Mouse (Mus musculus): Measurements from ENCODE around the gene Atad5. TPM values are rescaled to one million over a fixed set of nuclear protein-coding genes. Genes with fewer than 3 reads are reported as not detected.
"Not testable (repeated sequence)": the region's sequence is repeated elsewhere in the genome, so short reads cannot be mapped to it uniquely, and the experiment has no call there.

The Atad5 gene
- total and polyA plus RNA-seq, 2 experiments from 2014 or later, result 3.2 to 10.6 TPM

DNA sequence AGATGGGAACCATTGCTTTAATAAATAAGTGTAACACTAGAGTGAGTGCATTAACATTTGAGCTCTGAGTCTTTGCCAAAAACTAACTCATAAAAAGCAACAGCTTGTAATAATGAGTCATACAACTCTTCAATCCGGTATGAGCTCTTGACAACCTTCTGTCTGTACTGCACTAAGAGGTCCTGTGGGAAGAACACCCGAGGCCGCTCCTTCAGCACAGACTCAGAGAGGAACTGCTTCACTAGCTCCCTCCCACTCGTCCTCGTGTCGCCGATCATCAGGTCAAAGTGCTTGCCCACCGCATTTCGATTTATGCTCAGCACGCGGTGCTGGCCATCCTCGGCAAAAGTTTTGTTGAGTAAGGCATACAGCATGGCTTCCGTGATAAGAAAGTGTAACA is 47.6 kb downstream of the Atad5 start:
- H3K9me3 ChIP-seq (ENCODE audit: low read length), result no peaks in the 10 kb centered on the region
- DNase-seq (no peak), ATAC-seq (no peak)
- no peak overlapping the region for H3K4me3 ChIP-seq (ENCODE audit: low read depth, low read length)
- no peak for TF ChIP-seq CTCF (IDR thresholded peaks at IDR 0.05; ENCODE audit: low read depth)
- H3K27me3 ChIP-seq (ENCODE audit: insufficient read depth, low read length), result no peaks in the 10 kb centered on the region
- WGBS, result 85% methylated on average over 13 of the region's 13 CpGs
- H3K9ac ChIP-seq, result no peak overlapping the region
- H3K27ac ChIP-seq (ENCODE audit: low read depth, low read length), result no peak overlapping the region
- H3K4me2 ChIP-seq (ENCODE audit: low read depth), result no peak overlapping the region
- H3K4me1 ChIP-seq (ENCODE audit: insufficient read depth), result no peaks in the 10 kb centered on the region
- peaks cover 25% of the 10 kb centered on the region for H3K36me3 ChIP-seq (ENCODE audit: insufficient read depth)

DNA sequence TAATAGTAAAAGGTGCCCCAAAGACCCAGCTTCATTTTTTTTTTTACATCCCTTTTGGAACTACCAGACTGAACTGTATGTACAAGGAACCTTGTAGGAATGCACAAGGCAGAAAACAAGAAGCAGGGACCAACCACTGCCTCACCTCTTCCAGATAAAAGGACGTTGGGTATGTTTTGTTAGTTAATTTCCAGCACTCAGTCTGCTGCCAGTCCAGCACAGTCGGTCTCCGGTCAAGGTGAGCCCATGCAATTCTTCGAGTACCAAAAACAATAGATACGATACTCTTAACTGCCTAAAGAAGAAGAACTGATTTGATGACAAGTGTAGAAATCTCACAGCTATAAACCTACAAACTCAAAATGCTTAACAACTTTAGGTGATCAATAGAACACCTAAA is 48.6 kb downstream of the Atad5 start:
- Histone ChIP-seq H3K9me3 (ENCODE audit: low read length) (no peaks in the 10 kb centered on the region), H3K27me3 (ENCODE audit: insufficient read depth, low read length) (no peaks in the 10 kb centered on the region), H3K9ac (no peak overlapping the region), H3K27ac (ENCODE audit: low read depth, low read length) (no peak overlapping the region), H3K4me3 (ENCODE audit: low read depth, low read length) (no peak overlapping the region), H3K4me1 (ENCODE audit: insufficient read depth) (0 out of 2 replicates have a peak, but pooled peaks cover 4% of the 10 kb centered on the region), H3K4me2 (ENCODE audit: low read depth) (no peak overlapping the region), H3K36me3 (ENCODE audit: insufficient read depth) (peaks cover 18% of the 10 kb centered on the region)
- ATAC-seq, result no peak
- no peak for TF ChIP-seq CTCF (IDR thresholded peaks at IDR 0.05; ENCODE audit: low read depth)
- DNase-seq, result no peak
- WGBS, result 93% methylated on average over 5 of the region's 5 CpGs

DNA sequence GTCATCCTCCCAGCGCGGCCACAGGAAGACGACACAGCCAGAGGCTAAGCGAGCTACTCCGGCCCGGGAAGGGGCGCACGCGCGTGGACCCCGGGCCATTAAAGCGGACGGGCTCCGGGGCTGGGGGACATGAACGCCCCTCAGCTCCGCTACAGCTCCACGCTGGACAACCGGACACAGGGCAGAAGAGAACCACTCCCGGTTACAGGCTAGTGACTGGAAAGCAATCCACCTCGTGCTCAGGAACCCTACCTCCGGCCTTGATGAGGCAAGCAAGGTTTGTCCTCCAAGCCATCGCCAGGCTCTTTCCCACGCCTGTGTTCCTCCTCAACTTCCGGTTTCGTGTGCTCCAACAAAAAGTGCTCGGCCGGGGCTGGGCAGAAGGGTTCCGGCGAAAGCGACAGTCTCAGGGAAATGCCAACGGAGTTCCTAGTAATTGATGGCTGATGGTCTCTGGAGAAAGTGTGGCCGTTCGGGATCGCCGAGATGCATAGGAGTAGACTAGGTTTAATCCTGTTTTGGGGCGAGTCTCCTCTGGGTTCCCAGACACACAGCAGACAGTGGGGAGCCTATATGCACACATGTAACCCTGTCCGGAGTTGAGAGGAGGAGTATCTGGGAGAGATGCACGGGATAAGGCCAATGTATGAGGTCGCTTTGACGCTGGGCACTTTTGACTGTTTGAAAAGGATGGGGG is 52.8 kb downstream of the Atad5 start, which contains the start of gene Tefm:
Tefm (minus strand) TSS at position 351 of the 697 bp plus-strand sequence.
- Histone ChIP-seq H3K4me1 (ENCODE audit: insufficient read depth) (0 out of 2 replicates have a peak, but pooled peaks cover 8% of the 10 kb centered on the region), H3K9ac (peak within 1 kb of the TSS; percentile 87), H3K9me3 (ENCODE audit: low read length) (no peaks in the 10 kb centered on the region), H3K36me3 (ENCODE audit: insufficient read depth) (peaks cover 6% of the 10 kb centered on the region; the same call in 1 of the 2 replicates), H3K4me3 (ENCODE audit: low read depth, low read length) (peak within 1 kb of the TSS; percentile 79), H3K4me2 (ENCODE audit: low read depth) (peak within 1 kb of the TSS; percentile 70), H3K27ac (ENCODE audit: low read depth, low read length) (peak within 1 kb of the TSS; percentile 88), H3K27me3 (ENCODE audit: insufficient read depth, low read length) (no peaks in the 10 kb centered on the region)
- TF ChIP-seq CTCF (IDR thresholded peaks at IDR 0.05; ENCODE audit: low read depth), result no peak
- DNase-seq (peak; percentile 92), ATAC-seq (peak; percentile 97)
- under 1% methylated on average over 40 of the region's 40 CpGs for WGBS

DNA sequence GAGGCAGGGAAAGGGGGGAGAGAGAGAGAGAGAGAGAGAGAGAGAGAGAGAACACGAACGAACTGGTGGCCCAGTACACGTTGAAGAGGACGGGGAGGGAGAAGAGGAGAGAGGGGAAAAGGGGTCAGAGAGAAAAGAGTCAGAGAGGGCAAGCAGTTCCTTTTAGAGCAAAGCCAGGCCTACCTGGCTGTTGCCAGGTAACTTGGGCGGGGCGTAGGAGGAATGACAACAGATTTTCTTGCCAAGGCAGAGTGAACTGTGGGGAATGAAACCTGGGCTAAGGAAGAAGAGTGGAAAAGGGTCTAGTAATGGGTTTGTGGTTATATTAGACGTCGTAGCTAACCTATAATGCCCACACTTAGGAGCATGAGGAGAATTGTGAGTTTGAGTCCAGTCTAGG is 53.7 kb downstream of the Atad5 start:
- no peak for TF ChIP-seq CTCF (IDR thresholded peaks at IDR 0.05; ENCODE audit: low read depth)
- Histone ChIP-seq H3K36me3 (ENCODE audit: insufficient read depth) (peaks cover 6% of the 10 kb centered on the region; the same call in 1 of the 2 replicates), H3K4me3 (ENCODE audit: low read depth, low read length) (peak overlapping the region; percentile 79), H3K27me3 (ENCODE audit: insufficient read depth, low read length) (no peaks in the 10 kb centered on the region), H3K4me2 (ENCODE audit: low read depth) (peak overlapping the region; percentile 70), H3K27ac (ENCODE audit: low read depth, low read length) (0 out of 2 replicates have a peak overlapping the region, but pooled peaks have one; percentile 88), H3K9ac (0 out of 2 replicates have a peak overlapping the region, but pooled peaks have one; percentile 87), H3K4me1 (ENCODE audit: insufficient read depth) (0 out of 2 replicates have a peak, but pooled peaks cover 8% of the 10 kb centered on the region), H3K9me3 (ENCODE audit: low read length) (no peaks in the 10 kb centered on the region)
- WGBS, result 42% methylated on average over 8 of the region's 8 CpGs
- DNase-seq (no peak), ATAC-seq (no peak)

DNA sequence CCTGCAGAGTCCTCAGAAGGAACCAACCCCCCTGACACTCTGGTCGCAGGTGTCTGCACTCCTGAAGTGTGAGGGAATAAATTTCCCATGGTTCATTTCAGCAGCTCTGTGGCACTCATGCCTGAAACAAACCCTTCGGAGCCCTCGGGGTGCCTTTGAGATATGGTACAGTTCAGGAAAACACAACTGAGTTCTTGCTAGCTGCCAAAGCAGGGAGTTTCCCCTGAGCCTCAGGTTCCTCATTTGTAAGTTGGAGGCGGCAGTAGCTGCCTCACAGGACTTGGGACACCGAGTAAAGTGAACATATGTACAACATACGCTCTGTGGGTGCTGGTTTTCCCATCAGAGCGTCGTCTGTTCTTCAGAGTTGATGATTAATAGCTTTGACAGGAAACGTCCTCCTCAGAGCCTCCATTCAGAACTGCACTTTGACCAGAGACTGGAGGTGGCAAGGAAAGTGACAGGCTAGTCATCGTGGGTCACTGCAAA is 56.6 kb downstream of the Atad5 start:
- DNase-seq, result no peak
- Histone ChIP-seq H3K9ac (no peak overlapping the region), H3K4me2 (ENCODE audit: low read depth) (no peak overlapping the region), H3K4me1 (ENCODE audit: insufficient read depth) (0 out of 2 replicates have a peak, but pooled peaks cover 8% of the 10 kb centered on the region), H3K27me3 (ENCODE audit: insufficient read depth, low read length) (no peaks in the 10 kb centered on the region), H3K36me3 (ENCODE audit: insufficient read depth) (no peaks in the 10 kb centered on the region), H3K4me3 (ENCODE audit: low read depth, low read length) (no peak overlapping the region), H3K9me3 (ENCODE audit: low read length) (no peaks in the 10 kb centered on the region), H3K27ac (ENCODE audit: low read depth, low read length) (no peak overlapping the region)
- no peak for ATAC-seq
- 72% methylated on average over 10 of the region's 10 CpGs for WGBS
- TF ChIP-seq CTCF (IDR thresholded peaks at IDR 0.05; ENCODE audit: low read depth), result no peak

DNA sequence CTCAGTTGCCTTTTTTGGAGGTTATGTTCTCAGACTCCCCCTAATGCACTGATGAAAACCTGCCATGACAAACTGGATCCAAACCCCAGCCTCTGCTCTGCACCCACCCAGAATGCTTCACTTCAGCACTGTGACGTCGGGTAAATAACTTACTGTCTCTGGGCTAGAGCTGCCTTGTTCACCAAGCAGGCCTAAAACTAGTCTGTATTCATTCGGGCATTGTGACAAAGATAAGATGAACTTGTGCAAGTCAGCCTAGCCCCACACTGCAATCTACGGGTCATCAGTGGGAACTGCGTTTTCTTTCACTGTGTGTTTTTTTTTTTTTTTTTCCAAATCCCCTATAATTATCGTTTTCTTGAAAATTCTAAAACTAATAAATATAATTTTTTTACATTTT is 58.5 kb downstream of the Atad5 start:
- no peak for TF ChIP-seq CTCF (IDR thresholded peaks at IDR 0.05; ENCODE audit: low read depth)
- DNase-seq (no peak), ATAC-seq (no peak)
- H3K27me3 ChIP-seq (ENCODE audit: insufficient read depth, low read length), result 0 out of 2 replicates have a peak, but pooled peaks cover 5% of the 10 kb centered on the region
- no peaks in the 10 kb centered on the region for H3K36me3 ChIP-seq (ENCODE audit: insufficient read depth)
- 75% methylated on average over 6 of the region's 6 CpGs for WGBS
- H3K27ac ChIP-seq (ENCODE audit: low read depth, low read length), result no peak overlapping the region
- H3K9ac ChIP-seq, result no peak overlapping the region
- H3K9me3 ChIP-seq (ENCODE audit: low read length), result no peaks in the 10 kb centered on the region
- H3K4me1 ChIP-seq (ENCODE audit: insufficient read depth), result 0 out of 2 replicates have a peak, but pooled peaks cover 4% of the 10 kb centered on the region
- H3K4me3 ChIP-seq (ENCODE audit: low read depth, low read length), result no peak overlapping the region
- H3K4me2 ChIP-seq (ENCODE audit: low read depth), result no peak overlapping the region

DNA sequence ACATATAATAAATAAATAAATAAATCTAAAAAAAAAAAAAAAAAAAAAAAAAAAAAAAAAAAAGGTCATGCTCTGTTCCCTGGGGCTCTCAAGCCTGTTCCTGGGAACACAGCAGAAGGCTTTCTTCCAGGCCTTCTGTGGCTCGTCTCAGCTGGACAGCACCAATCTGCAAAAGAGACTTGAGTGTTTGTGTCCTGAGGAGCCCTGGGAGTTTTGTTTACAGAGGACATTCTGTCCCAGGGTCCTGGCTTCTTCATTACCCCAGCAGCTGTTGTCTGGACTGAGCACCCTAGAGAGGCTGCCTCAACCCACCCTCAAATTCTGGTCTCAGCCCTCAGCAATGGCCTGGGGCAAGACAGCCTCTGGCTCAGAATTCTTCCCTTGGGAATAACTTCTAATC is 59.1 kb downstream of the Atad5 start:
- no peak for TF ChIP-seq CTCF (IDR thresholded peaks at IDR 0.05; ENCODE audit: low read depth)
- no peak overlapping the region for H3K4me2 ChIP-seq (ENCODE audit: low read depth)
- DNase-seq (no peak), ATAC-seq (no peak)
- H3K9ac ChIP-seq, result no peak overlapping the region
- 0 out of 2 replicates have a peak, but pooled peaks cover 7% of the 10 kb centered on the region for H3K27me3 ChIP-seq (ENCODE audit: insufficient read depth, low read length)
- H3K4me3 ChIP-seq (ENCODE audit: low read depth, low read length), result no peak overlapping the region
- 55% methylated on average over 1 of the region's 1 CpGs for WGBS
- H3K9me3 ChIP-seq (ENCODE audit: low read length), result no peaks in the 10 kb centered on the region
- H3K27ac ChIP-seq (ENCODE audit: low read depth, low read length), result no peak overlapping the region
- no peaks in the 10 kb centered on the region for H3K4me1 ChIP-seq (ENCODE audit: insufficient read depth)
- H3K36me3 ChIP-seq (ENCODE audit: insufficient read depth), result no peaks in the 10 kb centered on the region

DNA sequence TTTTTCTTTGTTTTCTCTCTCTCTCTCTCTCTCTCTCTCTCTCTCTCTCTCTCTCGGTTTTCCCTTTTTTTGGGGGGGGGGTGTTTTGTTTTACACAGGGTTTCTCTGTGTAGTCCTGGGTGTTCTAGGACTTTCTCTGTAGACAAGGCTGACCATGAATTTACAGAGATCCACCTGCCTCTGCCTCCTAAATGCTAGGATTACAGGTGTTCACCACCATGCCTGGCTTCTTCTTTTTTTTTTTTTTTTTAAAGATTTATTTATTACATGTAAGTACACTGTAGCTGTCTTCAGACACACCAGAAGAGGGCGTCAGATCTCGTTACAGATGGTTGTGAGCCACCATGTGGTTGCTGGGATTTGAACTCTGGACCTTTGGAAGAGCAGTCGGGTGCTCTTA is 59.8 kb downstream of the Atad5 start:
- H3K4me2 ChIP-seq (ENCODE audit: low read depth); H3K36me3 ChIP-seq (ENCODE audit: insufficient read depth); H3K4me1 ChIP-seq (ENCODE audit: insufficient read depth); H3K4me3 ChIP-seq (ENCODE audit: low read depth, low read length); DNase-seq; H3K9ac ChIP-seq; ATAC-seq; H3K9me3 ChIP-seq (ENCODE audit: low read length); H3K27ac ChIP-seq (ENCODE audit: low read depth, low read length): not testable (repeated sequence)
- 33% methylated on average over 1 of the region's 4 CpGs for WGBS
- H3K27me3 ChIP-seq (ENCODE audit: insufficient read depth, low read length), result peaks cover 13% of the 10 kb centered on the region

Measured in forebrain, postnatal 0 days (tissue).